Mouse (Mus musculus) erythroblast, embryonic 14.5 days (primary cell): ENCODE measurements around the gene Adcy5. TPM values are rescaled to one million over a fixed set of nuclear protein-coding genes. Genes with fewer than 3 reads are reported as not detected.

Experiments used
- H3K27me3 ChIP-seq: 2 replicates; pipeline ENCODE4 v1.6.1; 2012; ENCODE audit warnings: inconsistent platforms; ENCODE audit not compliant: control insufficient read depth
- H3K36me3 ChIP-seq: 2 replicates; pipeline ENCODE4 v1.6.1; 2012; ENCODE audit warnings: mild to moderate bottlenecking, inconsistent platforms; ENCODE audit not compliant: control insufficient read depth
- H3K4me1 ChIP-seq: 2 replicates; pipeline ENCODE4 v1.6.1; 2012; ENCODE audit warnings: inconsistent platforms; ENCODE audit not compliant: control insufficient read depth
- H3K4me3 ChIP-seq: replicated peaks from 2 replicates; pipeline ENCODE3; 2012; ENCODE audit warnings: moderate library complexity, mild to moderate bottlenecking, inconsistent platforms
- H3K9me3 ChIP-seq: 2 replicates; pipeline ENCODE4 v1.6.1; 2012; ENCODE audit warnings: low read length, inconsistent platforms, mixed read lengths; ENCODE audit not compliant: control insufficient read depth
- GATA1 ChIP-seq: IDR thresholded peaks from 2 replicates; pipeline ENCODE4 v1.6.1; 2012; ENCODE audit warnings: low read length, inconsistent platforms, mixed read lengths
- TAL1 ChIP-seq: IDR thresholded peaks from 3 replicates; pipeline ENCODE4 v1.6.1; 2012; ENCODE audit warnings: low read length, inconsistent platforms, mixed read lengths
- polyA plus RNA-seq: library from polyadenylated mRNA; stranded (reverse); fragments of >175 nt; gene quantifications from 2 replicates; pipeline ENCODE4 v1.2.3, GENCODE M21; 2012

Adcy5 gene
- polyA plus RNA-seq, 1 experiment: not detected

DNA sequence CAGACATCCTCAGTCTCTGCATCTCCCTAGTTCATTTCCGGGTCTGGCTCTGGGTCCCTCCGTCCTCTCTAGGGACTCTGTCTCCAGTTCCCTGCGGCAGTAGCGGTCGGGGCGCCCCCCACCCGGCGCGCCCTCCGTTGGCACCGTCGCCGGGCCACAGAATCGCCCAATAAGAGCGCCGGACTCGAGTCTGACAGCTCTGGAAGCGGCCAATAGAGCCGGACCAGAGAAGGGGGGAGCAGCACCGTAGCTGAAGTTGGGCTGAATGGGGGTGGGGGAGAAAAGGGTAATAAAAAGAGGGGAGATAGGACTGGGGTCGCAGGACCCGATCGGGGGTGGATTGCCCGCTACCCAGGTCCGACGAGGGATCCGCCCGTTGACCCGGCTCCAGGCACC, 434 bp upstream of the Adcy5 start:
- H3K4me3 ChIP-seq: no peak overlapping the region
- H3K9me3 ChIP-seq: peaks cover 2% of the 10 kb centered on the region; the same call in 1 of the 2 replicates
- H3K4me1 ChIP-seq: peaks cover 2% of the 10 kb centered on the region; the same call in 1 of the 2 replicates
- no peak for TF ChIP-seq GATA1
- TF ChIP-seq TAL1: no peak
- H3K27me3 ChIP-seq: peaks cover 83% of the 10 kb centered on the region
- H3K36me3 ChIP-seq: no peaks in the 10 kb centered on the region

DNA sequence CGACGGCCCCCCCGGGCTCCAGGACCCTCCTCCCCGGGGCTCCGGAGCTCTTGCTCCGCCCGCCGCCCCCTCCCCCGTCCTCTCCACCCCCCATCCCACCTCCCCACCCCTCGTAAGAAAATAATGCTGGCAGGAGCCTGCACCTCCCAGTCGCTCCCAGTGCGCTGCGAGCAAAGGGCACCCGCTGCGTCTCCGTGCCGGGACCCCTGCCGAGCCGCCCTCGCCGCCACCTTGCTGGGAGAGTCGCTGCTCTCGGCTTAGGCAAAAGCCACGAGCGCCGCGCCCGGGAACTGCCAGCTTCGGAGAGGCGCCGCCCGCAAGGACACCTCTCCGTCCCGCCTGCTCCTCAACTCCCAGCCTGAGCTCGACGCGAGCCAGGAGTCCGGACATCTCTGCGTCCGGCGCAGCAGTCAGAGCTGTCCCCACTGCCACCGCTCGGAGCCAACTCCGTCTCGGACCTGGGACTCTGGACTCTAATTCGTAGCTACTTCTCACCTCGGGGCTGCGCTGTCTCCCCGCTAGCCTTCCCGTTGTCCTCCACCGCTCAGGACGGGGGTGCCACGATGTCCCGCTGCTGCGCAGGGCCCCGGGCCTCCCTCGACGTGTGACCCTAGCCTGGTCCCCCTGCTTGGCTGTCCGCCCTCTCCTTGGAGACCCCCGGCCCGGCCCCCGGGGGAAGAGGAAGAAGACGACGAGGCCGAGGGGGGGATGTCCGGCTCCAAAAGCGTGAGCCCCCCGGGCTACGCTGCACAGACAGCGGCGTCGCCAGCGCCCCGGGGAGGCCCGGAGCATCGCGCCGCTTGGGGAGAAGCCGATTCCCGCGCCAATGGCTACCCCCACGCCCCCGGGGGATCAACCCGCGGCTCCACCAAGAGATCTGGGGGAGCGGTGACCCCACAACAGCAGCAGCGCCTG, 971 bp downstream of the Adcy5 start:
- TF ChIP-seq GATA1: no peak
- no peak for TF ChIP-seq TAL1
- Histone ChIP-seq H3K9me3 (peaks cover 2% of the 10 kb centered on the region; the same call in 1 of the 2 replicates), H3K36me3 (no peaks in the 10 kb centered on the region), H3K4me1 (peaks cover 2% of the 10 kb centered on the region; the same call in 1 of the 2 replicates), H3K27me3 (peaks cover 81% of the 10 kb centered on the region), H3K4me3 (no peak overlapping the region)

DNA sequence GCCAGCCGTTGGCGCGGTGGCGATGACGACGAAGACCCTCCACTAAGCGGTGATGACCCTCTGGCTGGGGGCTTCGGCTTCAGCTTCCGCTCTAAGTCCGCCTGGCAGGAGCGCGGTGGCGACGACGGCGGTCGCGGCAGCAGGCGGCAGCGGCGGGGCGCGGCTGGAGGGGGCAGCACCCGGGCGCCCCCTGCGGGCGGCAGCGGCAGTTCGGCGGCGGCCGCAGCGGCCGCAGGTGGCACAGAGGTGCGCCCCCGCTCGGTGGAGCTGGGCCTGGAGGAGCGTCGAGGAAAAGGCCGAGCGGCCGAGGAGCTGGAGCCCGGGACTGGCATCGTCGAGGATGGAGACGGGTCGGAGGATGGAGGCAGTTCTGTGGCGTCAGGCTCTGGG, 1.6 kb downstream of the Adcy5 start:
- Histone ChIP-seq H3K27me3 (peaks cover 78% of the 10 kb centered on the region), H3K4me3 (no peak overlapping the region), H3K36me3 (no peaks in the 10 kb centered on the region), H3K9me3 (peaks cover 2% of the 10 kb centered on the region; the same call in 1 of the 2 replicates), H3K4me1 (peaks cover 2% of the 10 kb centered on the region; the same call in 1 of the 2 replicates)
- TF ChIP-seq GATA1 (no peak), TAL1 (no peak)

DNA sequence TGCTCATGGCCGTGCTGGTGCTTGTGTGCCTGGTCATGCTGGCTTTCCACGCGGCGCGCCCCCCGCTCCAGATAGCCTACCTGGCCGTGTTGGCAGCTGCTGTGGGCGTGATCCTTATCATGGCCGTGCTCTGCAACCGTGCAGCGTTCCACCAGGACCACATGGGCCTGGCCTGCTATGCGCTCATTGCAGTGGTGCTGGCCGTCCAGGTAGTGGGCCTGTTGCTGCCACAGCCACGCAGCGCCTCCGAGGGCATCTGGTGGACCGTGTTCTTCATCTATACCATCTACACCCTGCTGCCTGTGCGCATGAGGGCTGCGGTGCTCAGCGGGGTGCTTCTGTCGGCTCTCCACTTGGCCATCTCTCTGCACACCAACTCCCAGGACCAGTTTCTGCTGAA, 2.2 kb downstream of the Adcy5 start:
- Histone ChIP-seq H3K4me3 (no peak overlapping the region), H3K9me3 (peaks cover 2% of the 10 kb centered on the region; the same call in 1 of the 2 replicates), H3K4me1 (peaks cover 2% of the 10 kb centered on the region; the same call in 1 of the 2 replicates), H3K36me3 (no peaks in the 10 kb centered on the region), H3K27me3 (peaks cover 72% of the 10 kb centered on the region)
- TF ChIP-seq GATA1 (no peak), TAL1 (no peak)

DNA sequence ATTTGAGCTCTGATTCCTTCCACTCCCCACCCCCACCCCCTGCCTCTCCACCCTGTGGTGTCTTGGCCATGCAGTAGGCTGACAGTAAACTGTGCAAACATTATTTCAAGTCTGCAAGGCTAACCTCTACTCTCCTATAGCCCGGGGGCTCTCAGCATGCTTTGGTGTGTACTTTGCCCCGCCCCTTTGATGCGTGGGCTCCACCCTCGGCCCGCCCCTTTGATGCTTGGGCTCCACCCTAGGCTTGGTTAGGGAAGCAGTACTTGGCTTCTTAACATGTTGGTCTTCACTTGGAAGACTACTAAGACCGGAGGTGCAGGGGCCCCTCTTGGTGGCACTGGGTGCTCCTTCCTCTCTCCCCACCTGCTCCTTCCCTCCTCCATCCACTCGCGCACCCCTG, 4.9 kb downstream of the Adcy5 start:
- H3K27me3 ChIP-seq: peaks cover 48% of the 10 kb centered on the region
- TF ChIP-seq TAL1: no peak
- TF ChIP-seq GATA1: no peak
- no peaks in the 10 kb centered on the region for H3K36me3 ChIP-seq
- H3K9me3 ChIP-seq: peaks cover 2% of the 10 kb centered on the region; the same call in 1 of the 2 replicates
- H3K4me3 ChIP-seq: no peak overlapping the region
- H3K4me1 ChIP-seq: peaks cover 2% of the 10 kb centered on the region; the same call in 1 of the 2 replicates

DNA sequence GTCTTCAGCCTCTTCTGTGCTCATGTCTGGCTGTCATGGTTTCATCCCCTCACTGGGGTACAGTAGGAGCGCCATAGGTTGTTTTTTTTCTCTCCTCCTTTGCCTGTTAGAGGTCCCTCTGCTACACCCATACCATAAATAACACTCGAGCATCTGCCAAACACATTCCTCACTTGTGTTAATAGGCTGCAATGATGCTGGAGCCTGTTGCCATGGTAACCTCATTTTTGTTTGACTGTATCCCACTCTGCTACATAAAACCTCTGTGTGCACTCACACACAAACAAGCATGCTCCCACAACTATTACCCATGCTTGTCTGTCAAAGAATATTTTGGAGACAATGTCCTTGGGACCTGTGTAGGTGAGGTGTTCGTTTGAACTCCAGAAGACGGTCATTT, 5.3 kb downstream of the Adcy5 start:
- TF ChIP-seq GATA1: no peak
- no peak for TF ChIP-seq TAL1
- no peaks in the 10 kb centered on the region for H3K36me3 ChIP-seq
- no peak overlapping the region for H3K4me3 ChIP-seq
- peaks cover 2% of the 10 kb centered on the region; the same call in 1 of the 2 replicates for H3K9me3 ChIP-seq
- H3K4me1 ChIP-seq: peaks cover 2% of the 10 kb centered on the region; the same call in 1 of the 2 replicates
- H3K27me3 ChIP-seq: peaks cover 43% of the 10 kb centered on the region

DNA sequence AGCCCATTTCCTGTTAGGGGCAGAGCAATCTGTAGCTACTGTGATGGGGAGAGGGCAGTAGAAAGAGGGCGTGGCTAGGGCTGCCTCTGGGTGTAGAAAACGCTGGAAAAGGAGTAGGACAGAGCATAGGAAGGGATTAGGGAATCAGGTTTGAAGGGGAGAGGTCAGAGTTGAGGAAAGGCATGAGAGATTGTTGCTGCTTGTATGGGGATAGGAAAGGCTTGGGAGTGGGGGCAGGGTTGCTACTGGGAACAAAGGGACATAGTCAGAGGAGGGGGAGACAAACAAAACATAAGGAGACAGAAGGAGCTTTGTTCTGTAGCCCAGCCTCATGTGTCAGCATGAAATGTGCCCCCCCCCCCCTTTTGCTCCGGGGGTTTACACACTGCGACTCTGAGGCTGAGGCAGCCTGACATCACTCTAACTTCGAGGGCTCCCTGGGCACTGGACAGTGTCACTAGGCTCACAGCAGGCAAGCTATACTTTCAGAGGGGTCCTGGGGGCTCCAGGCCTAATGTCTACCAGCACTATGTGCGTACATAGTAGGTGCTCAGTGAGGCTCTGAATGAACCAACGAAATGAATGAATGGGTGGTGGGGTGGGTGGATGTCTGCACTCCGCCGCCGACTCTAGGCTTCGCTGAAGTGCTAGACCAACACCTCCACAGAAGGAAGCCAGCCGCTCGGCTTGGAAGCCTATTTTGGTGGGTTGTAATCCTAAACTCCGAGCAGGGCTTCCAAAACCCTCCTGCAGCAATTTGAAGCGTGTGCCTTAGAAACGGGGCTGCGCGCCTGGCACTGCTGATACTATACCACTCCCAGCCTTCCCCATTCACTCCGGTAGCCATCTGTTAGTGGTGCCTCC, 9.9 kb downstream of the Adcy5 start:
- Histone ChIP-seq H3K4me3 (no peak overlapping the region), H3K4me1 (no peaks in the 10 kb centered on the region), H3K9me3 (no peaks in the 10 kb centered on the region), H3K27me3 (peaks cover 3% of the 10 kb centered on the region; the same call in 1 of the 2 replicates), H3K36me3 (no peaks in the 10 kb centered on the region)
- TF ChIP-seq GATA1 (no peak), TAL1 (no peak)

DNA sequence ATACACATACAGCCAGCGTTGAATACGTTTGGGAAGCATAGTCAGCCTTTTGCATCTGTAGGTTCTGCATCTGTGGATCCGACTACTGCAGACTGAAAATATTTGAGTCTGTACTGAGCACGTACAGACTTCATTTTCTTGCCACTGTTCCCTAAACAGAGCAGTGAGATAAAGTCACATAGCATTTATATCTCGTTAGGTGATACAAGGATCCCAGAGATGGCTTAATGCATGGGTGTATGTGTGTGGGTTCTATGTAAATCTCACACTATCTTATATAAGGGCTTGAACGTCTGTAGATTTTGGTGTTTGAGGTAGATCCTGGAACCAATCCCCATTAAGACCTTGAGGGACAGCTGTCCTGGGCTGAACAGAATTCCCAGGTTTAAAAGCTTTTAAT, 10.7 kb downstream of the Adcy5 start:
- H3K4me3 ChIP-seq: no peak overlapping the region
- TF ChIP-seq GATA1 (no peak), TAL1 (no peak)
- no peaks in the 10 kb centered on the region for H3K4me1 ChIP-seq
- no peaks in the 10 kb centered on the region for H3K9me3 ChIP-seq
- no peaks in the 10 kb centered on the region for H3K36me3 ChIP-seq
- H3K27me3 ChIP-seq: peaks cover 3% of the 10 kb centered on the region; the same call in 1 of the 2 replicates

DNA sequence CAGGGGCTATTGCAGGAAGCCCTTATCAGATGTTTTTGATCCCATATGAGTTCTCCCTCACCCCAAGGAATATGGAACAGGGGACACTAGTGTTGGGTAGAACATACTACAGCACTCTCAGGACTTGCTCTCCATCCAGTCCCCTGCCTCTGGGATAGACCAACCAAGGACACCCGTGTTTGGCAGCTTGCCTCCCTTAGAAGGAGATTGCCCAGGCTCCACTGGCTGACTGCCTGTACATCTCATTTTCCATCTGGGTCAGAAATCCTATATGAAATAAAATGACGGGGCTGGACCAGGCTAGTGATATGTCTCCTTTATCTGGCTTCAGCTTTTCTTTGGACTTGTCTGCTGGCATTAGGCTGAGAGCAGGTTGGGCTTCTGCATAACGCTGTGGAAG, 11.1 kb downstream of the Adcy5 start:
- no peaks in the 10 kb centered on the region for H3K36me3 ChIP-seq
- H3K27me3 ChIP-seq: no peaks in the 10 kb centered on the region
- no peak overlapping the region for H3K4me3 ChIP-seq
- no peaks in the 10 kb centered on the region for H3K4me1 ChIP-seq
- H3K9me3 ChIP-seq: no peaks in the 10 kb centered on the region
- TF ChIP-seq GATA1 (no peak), TAL1 (no peak)
